Mouse (Mus musculus) kidney, adult 2 months (tissue): ENCODE measurements around the gene Zfyve27.

Experiments
- CTCF ChIP-seq: fragments of 200-500 bp; conservative IDR thresholded peaks from 2 replicates; pipeline ENCODE4 v1.5.1; 2011; ENCODE audit warnings: low read depth, mild to moderate bottlenecking, control low read depth, low read length, moderate library complexity, mixed read lengths; ENCODE audit not compliant: insufficient read depth, insufficient read length
- POLR2A ChIP-seq: fragments of 200-500 bp; IDR thresholded peaks from one replicate; pipeline ENCODE4 v1.6.1; 2011; ENCODE audit warnings: low read depth, low read length, control low read depth

DNA sequence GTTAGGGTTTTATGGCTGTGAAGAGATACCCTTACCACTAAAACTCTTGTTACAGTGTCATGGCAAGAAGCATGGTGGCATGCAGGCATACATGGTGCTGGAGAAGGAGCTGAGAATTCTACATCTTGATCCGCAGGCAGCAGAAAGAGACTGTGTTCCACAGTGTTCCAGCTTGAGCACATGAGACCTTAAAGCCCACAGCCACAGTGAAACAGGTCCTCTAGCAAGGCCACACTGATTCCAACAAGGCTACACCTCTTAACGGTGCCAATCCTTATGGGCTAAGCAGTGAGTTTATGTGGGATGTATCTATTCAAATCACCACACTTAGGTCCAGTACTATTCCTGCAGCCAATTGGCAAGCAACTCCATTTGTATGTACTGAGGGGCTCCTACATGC, 18.0 kb upstream of the Zfyve27 start:
- TF ChIP-seq CTCF (no peak), POLR2A (no peak)
